Mouse (Mus musculus): ENCODE data around the gene Papss2.

DNA sequence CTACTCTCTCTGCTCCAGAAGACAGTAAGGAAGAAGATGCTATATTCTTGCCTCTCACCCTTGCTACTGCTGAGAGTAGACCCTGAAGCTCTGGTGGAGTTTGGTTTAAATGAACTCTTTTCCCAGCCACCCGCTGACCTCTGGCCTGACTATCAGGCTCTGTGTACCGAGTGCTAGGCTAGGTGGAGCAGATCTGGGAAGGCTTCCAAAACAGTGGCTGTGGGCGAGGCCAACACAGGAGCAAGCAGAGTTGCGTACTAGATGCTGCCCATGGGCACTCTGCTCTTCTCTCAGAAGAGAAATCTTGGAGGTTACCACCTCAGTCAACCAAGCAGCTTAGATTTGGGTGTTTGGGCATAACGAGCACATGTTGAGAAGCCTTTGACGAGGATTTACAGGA lies 22.3 kb upstream of the Papss2 start:
- TF ChIP-seq POLR2A (IDR thresholded peaks at IDR 0.05; ENCODE audit: insufficient read depth, low read length) (no peak), CTCF (IDR thresholded peaks at IDR 0.05; ENCODE audit: low read depth, low read length) (no peak)

Measured in ES-Bruce4 (cell line).